Mouse (Mus musculus) kidney, adult 9 months (tissue): ENCODE data around the gene Elavl4.
A peak's percentile ranks its signal among the peaks of the same experiment; 100 is the strongest.

Experiments
- DNase-seq: peaks from one replicate; pipeline ENCODE4 v3.0.0; 2022

The Elavl4 gene

GRCm38 (mm10) chr4:110351178-110352000, at the start of gene Elavl4:
Gene Elavl4 (minus strand): TSS chr4:110351909.
- peak; percentile 20 for DNase-seq

- DNase-seq = peak; percentile 64
Observed at GRCm38 (mm10) chr4:110397618-110398045, 45.9 kb upstream of the Elavl4 start, which contains the start of gene Agbl4. Gene Agbl4 (plus strand): TSS chr4:110397661.

GRCm38 (mm10) chr4:110396221-110396620, 44.5 kb upstream of the Elavl4 start:
- DNase-seq = no peak

GRCm38 (mm10) chr4:110360568-110360967, 8.9 kb upstream of the Elavl4 start:
- no peak for DNase-seq

GRCm38 (mm10) chr4:110352001-110352369, 276 bp upstream of the Elavl4 start:
- no peak for DNase-seq

GRCm38 (mm10) chr4:110350856-110351177, 892 bp downstream of the Elavl4 start:
- DNase-seq = no peak

GRCm38 (mm10) chr4:110323912-110324311, 27.8 kb downstream of the Elavl4 start:
- peak; percentile 2 for DNase-seq

GRCm38 (mm10) chr4:110312126-110312525, 39.6 kb downstream of the Elavl4 start:
- DNase-seq = no peak

- DNase-seq = no peak
Observed at GRCm38 (mm10) chr4:110306972-110307371, 44.7 kb downstream of the Elavl4 start.

- no peak for DNase-seq
Observed at GRCm38 (mm10) chr4:110306559-110306958, 45.1 kb downstream of the Elavl4 start.

GRCm38 (mm10) chr4:110295793-110296192, 55.9 kb downstream of the Elavl4 start:
- DNase-seq = no peak

- DNase-seq = no peak
Observed at GRCm38 (mm10) chr4:110293238-110293637, 58.5 kb downstream of the Elavl4 start.

- DNase-seq = no peak
Observed at GRCm38 (mm10) chr4:110292471-110292870, 59.2 kb downstream of the Elavl4 start.

GRCm38 (mm10) chr4:110290544-110291095, 61.1 kb downstream of the Elavl4 start:
- no peak for DNase-seq

- DNase-seq = no peak
Observed at GRCm38 (mm10) chr4:110290056-110290455, 61.7 kb downstream of the Elavl4 start.

- DNase-seq = no peak
Observed at GRCm38 (mm10) chr4:110287412-110288067, 64.2 kb downstream of the Elavl4 start.

GRCm38 (mm10) chr4:110286841-110287240, 64.9 kb downstream of the Elavl4 start:
- DNase-seq = no peak

GRCm38 (mm10) chr4:110286371-110286781, 65.3 kb downstream of the Elavl4 start:
- DNase-seq = no peak

- no peak for DNase-seq
Observed at GRCm38 (mm10) chr4:110285346-110286330, 66.1 kb downstream of the Elavl4 start.

GRCm38 (mm10) chr4:110284446-110284845, 67.3 kb downstream of the Elavl4 start:
- no peak for DNase-seq

GRCm38 (mm10) chr4:110270046-110270445, 81.7 kb downstream of the Elavl4 start:
- no peak for DNase-seq

- DNase-seq = peak; percentile 5
Observed at GRCm38 (mm10) chr4:110266804-110267575, 84.7 kb downstream of the Elavl4 start.
